Mouse (Mus musculus) CH12.LX (cell line): ENCODE data around the gene Slc6a18. TPM values are rescaled to one million over a fixed set of nuclear protein-coding genes. Genes with fewer than 3 reads are reported as not detected.

ENCODE experiments used
- DNase-seq: peaks from one replicate; pipeline ENCODE4 v3.0.0-alpha.2; 2013; ENCODE audit errors: extremely low read depth
- H3K27ac ChIP-seq: 2 replicates; pipeline ENCODE4 v1.5.1; 2012; ENCODE audit warnings: low read depth, mild to moderate bottlenecking, control low read depth, moderate library complexity; ENCODE audit not compliant: insufficient read depth
- H3K27me3 ChIP-seq: replicated peaks from 2 replicates; pipeline ENCODE3; 2012; ENCODE audit warnings: inconsistent platforms
- H3K36me3 ChIP-seq, 2 experiments: replicated peaks in 1 of 2; 2 replicates each; pipeline versions ENCODE3 to v1.6.1; 2012; ENCODE audit warnings: inconsistent platforms in 1 of 2, low read length in 1 of 2, mild to moderate bottlenecking in 1 of 2, mixed read lengths in 1 of 2, moderate library complexity in 1 of 2; ENCODE audit not compliant: control insufficient read depth in 1 of 2, insufficient read depth in 1 of 2
- H3K4me1 ChIP-seq, 2 experiments: 2 replicates each; pipeline ENCODE4 v1.6.1; 2012; ENCODE audit warnings: inconsistent platforms in 1 of 2, moderate library complexity in 1 of 2; ENCODE audit not compliant: insufficient read depth in 2 of 2, control insufficient read depth in 1 of 2
- H3K4me2 ChIP-seq: 2 replicates; pipeline ENCODE4 v1.6.1; 2012; ENCODE audit warnings: low read depth, mild to moderate bottlenecking, control low read depth; ENCODE audit not compliant: poor library complexity, insufficient read depth, severe bottlenecking
- H3K4me3 ChIP-seq, 3 experiments: fragments of 150-350 bp in 1 of 3; sonication (generic) in 1 of 3; replicated peaks in 1 of 3; 2 replicates each; pipeline versions ENCODE3 to v1.5.1; 2011 to 2012; ENCODE audit warnings: low read depth in 2 of 3, low read length in 2 of 3, mild to moderate bottlenecking in 2 of 3, moderate library complexity in 2 of 3, control low read depth in 1 of 3, improper control_type of control experiment in 1 of 3, inconsistent platforms in 1 of 3, mixed read lengths in 1 of 3; ENCODE audit not compliant: poor library complexity in 1 of 3
- H3K79me2 ChIP-seq: replicated peaks from 2 replicates; pipeline ENCODE4 v1.6.1; 2012; ENCODE audit warnings: mild to moderate bottlenecking, moderate library complexity; ENCODE audit not compliant: control insufficient read depth, poor library complexity, insufficient read depth, severe bottlenecking; ENCODE audit errors: extremely low read depth
- H3K9ac ChIP-seq: 2 replicates; pipeline ENCODE4 v1.6.1; 2012; ENCODE audit warnings: low read depth, mild to moderate bottlenecking, control low read depth, moderate library complexity; ENCODE audit not compliant: insufficient read depth
- H3K9me3 ChIP-seq: replicated peaks from 2 replicates; pipeline ENCODE3; 2012; ENCODE audit warnings: low read length, inconsistent platforms, mixed read lengths
- BHLHE40 ChIP-seq: IDR thresholded peaks from 2 replicates; pipeline ENCODE4 v1.6.1; 2011; ENCODE audit warnings: mild to moderate bottlenecking, low read depth, low read length, improper control_type of control experiment
- CHD2 ChIP-seq: IDR thresholded peaks from 2 replicates; pipeline ENCODE4 v1.6.1; 2011; ENCODE audit warnings: low read length, improper control_type of control experiment
- CTCF ChIP-seq, 2 experiments: IDR thresholded peaks in 1 of 2; conservative IDR thresholded peaks in 1 of 2; 2 replicates each; pipeline ENCODE4 v1.5.1; 2011 to 2012; ENCODE audit warnings: low read depth in 2 of 2, low read length in 2 of 2, improper control_type of control experiment in 1 of 2, inconsistent platforms in 1 of 2, mild to moderate bottlenecking in 1 of 2, moderate library complexity in 1 of 2
- ELF1 ChIP-seq: IDR thresholded peaks from 2 replicates; pipeline ENCODE4 v1.6.1; 2014; ENCODE audit warnings: low read depth, mild to moderate bottlenecking, inconsistent platforms, low read length, improper control_type of control experiment
- ETS1 ChIP-seq: conservative IDR thresholded peaks from 2 replicates; pipeline ENCODE4 v1.6.1; 2012; ENCODE audit warnings: low read depth, mild to moderate bottlenecking, inconsistent platforms, low read length, improper control_type of control experiment, moderate library complexity
- JUND ChIP-seq: conservative IDR thresholded peaks from 2 replicates; pipeline ENCODE4 v1.6.1; 2011; ENCODE audit warnings: low read depth, low read length, improper control_type of control experiment
- MAX ChIP-seq: IDR thresholded peaks from 2 replicates; pipeline ENCODE4 v1.6.1; 2011; ENCODE audit warnings: low read length, improper control_type of control experiment
- MEF2A ChIP-seq: IDR thresholded peaks from 2 replicates; pipeline ENCODE4 v1.6.1; 2014; ENCODE audit warnings: low read depth, mild to moderate bottlenecking, inconsistent platforms, low read length, improper control_type of control experiment, borderline replicate concordance
- MYC ChIP-seq: IDR thresholded peaks from 2 replicates; pipeline ENCODE4 v1.6.1; 2011; ENCODE audit warnings: low read depth, mild to moderate bottlenecking, improper control_type of control experiment, low read length
- NELFE ChIP-seq: IDR thresholded peaks from 2 replicates; pipeline ENCODE4 v1.6.1; 2011; ENCODE audit warnings: low read depth, low read length, improper control_type of control experiment
- NRF1 ChIP-seq: IDR thresholded peaks from 2 replicates; pipeline ENCODE4 v1.6.1; 2014; ENCODE audit warnings: low read depth, mild to moderate bottlenecking, inconsistent platforms, low read length, improper control_type of control experiment, moderate library complexity
- POLR2A ChIP-seq: IDR thresholded peaks from 2 replicates; pipeline ENCODE4 v1.6.1; 2011; ENCODE audit warnings: low read depth, mild to moderate bottlenecking, improper control_type of control experiment, low read length
- POLR2AphosphoS2 ChIP-seq: IDR thresholded peaks from 2 replicates; pipeline ENCODE4 v1.6.1; 2011; ENCODE audit warnings: low read depth, low read length, improper control_type of control experiment
- RCOR1 ChIP-seq: conservative IDR thresholded peaks from 2 replicates; pipeline ENCODE4 v1.6.1; 2012; ENCODE audit warnings: low read depth, mild to moderate bottlenecking, inconsistent platforms, low read length, improper control_type of control experiment
- SIN3A ChIP-seq: IDR thresholded peaks from 2 replicates; pipeline ENCODE4 v1.6.1; 2012; ENCODE audit warnings: low read length, improper control_type of control experiment, inconsistent platforms
- TBP ChIP-seq: conservative IDR thresholded peaks from 2 replicates; pipeline ENCODE4 v1.6.1; 2011; ENCODE audit warnings: low read depth, low read length, improper control_type of control experiment
- TCF12 ChIP-seq: IDR thresholded peaks from 2 replicates; pipeline ENCODE4 v1.6.1; 2014; ENCODE audit warnings: low read depth, mild to moderate bottlenecking, inconsistent platforms, low read length, improper control_type of control experiment
- USF2 ChIP-seq: conservative IDR thresholded peaks from 2 replicates; pipeline ENCODE4 v1.6.1; 2011; ENCODE audit warnings: low read depth, low read length, improper control_type of control experiment
- ZKSCAN1 ChIP-seq: IDR thresholded peaks from 2 replicates; pipeline ENCODE4 v1.6.1; 2012; ENCODE audit warnings: low read depth, inconsistent platforms, low read length, improper control_type of control experiment, borderline replicate concordance
- ZNF384 ChIP-seq: IDR thresholded peaks from 2 replicates; pipeline ENCODE4 v1.6.1; 2012; ENCODE audit warnings: low read depth, low read length, improper control_type of control experiment, inconsistent platforms
- dilution Hi-C: fragments of 300-500 bp; cut with MboI; formaldehyde crosslinking; loops from 2 replicates; pipeline ENCODE4 v1.14.3; 2020; ENCODE audit warnings: low sequenced_read_pairs; ENCODE audit not compliant: extremely low pct_unique_long_range_greater_than_20kb, extremely low pct_ligation_motif_present
- in situ Hi-C: fragments of 300-500 bp; cut with MboI; formaldehyde crosslinking; loops from 3 replicates; pipeline ENCODE4 v1.14.3; 2019; ENCODE audit warnings: low sequenced_read_pairs, low pct_ligation_motif_present, low pct_unique_long_range_greater_than_20kb, mixed read lengths
- polyA plus RNA-seq: library from polyadenylated mRNA; unstranded; fragments of >175 nt; gene quantifications from 2 replicates; pipeline ENCODE4 v1.2.1, GENCODE M21; 2012; ENCODE audit warnings: low read depth; ENCODE audit not compliant: insufficient read length
- total RNA-seq, 2 experiments: library from RNA; depleted of rRNA; stranded (reverse); fragments of 300-350 nt in 1 of 2; fragments of >200 nt in 1 of 2; gene quantifications; 2 replicates each; pipeline ENCODE4 v1.2.3; 2012 to 2014

Gene Slc6a18
- total and polyA plus RNA-seq, 3 experiments: not detected

GRCm38 (mm10) chr13:73700554-73700953, 22.7 kb upstream of the Slc6a18 start:
- Histone ChIP-seq H3K4me1 (no peaks in the 10 kb centered on the region), H3K79me2 (no peaks in the 10 kb centered on the region), H3K36me3 (no peaks in the 10 kb centered on the region), H3K9ac (no peak overlapping the region), H3K9me3 (no peaks in the 10 kb centered on the region), H3K4me2 (no peak overlapping the region), H3K4me3 (no peak overlapping the region), H3K27ac (no peak overlapping the region), H3K27me3 (peaks cover 51% of the 10 kb centered on the region)
- DNase-seq: no peak
- in situ Hi-C loops: no loop called here
- dilution Hi-C loops: no loop called here
- TF ChIP-seq RCOR1 (no peak), ZNF384 (no peak), ZKSCAN1 (no peak), CTCF (conservative IDR thresholded peaks at IDR 0.05 in 1 of 2, IDR thresholded peaks at IDR 0.05 in 1 of 2; ENCODE audit: low read depth in 2 of 2, low read length in 2 of 2) (no peak), JUND (no peak), USF2 (no peak), MAX (no peak), ELF1 (no peak), TCF12 (no peak), SIN3A (no peak), NELFE (no peak), NRF1 (no peak), TBP (no peak), ETS1 (no peak), POLR2AphosphoS2 (no peak), POLR2A (no peak)

DNA sequence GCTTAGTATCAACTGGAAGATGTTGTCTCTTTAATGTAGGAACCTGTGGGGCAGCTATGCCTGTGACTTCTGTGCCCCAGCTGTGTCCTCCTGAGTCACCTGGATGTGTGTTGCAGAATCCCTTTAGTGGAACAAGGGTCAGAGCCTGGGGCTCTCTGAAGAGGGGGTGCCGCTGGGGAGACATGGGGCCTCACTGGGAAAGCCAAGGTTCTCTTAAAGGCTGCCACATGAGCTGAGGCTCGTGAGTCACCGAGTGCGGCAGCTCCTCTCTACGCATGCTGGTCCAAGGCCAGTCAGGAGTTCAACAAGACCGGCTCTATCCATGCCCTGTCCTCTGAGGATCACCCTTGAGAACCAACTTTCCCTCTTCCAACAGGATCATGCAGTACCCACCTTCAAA, 21.9 kb upstream of the Slc6a18 start:
- Histone ChIP-seq H3K4me2 (no peak overlapping the region), H3K27me3 (peaks cover 55% of the 10 kb centered on the region), H3K36me3 (no peaks in the 10 kb centered on the region), H3K4me1 (no peaks in the 10 kb centered on the region), H3K9ac (no peak overlapping the region), H3K4me3 (no peak overlapping the region), H3K27ac (no peak overlapping the region), H3K9me3 (no peaks in the 10 kb centered on the region), H3K79me2 (no peaks in the 10 kb centered on the region)
- DNase-seq: no peak
- TF ChIP-seq CHD2 (no peak), NELFE (no peak), ETS1 (no peak), MYC (no peak), MEF2A (no peak), CTCF (conservative IDR thresholded peaks at IDR 0.05 in 1 of 2, IDR thresholded peaks at IDR 0.05 in 1 of 2; ENCODE audit: low read depth in 2 of 2, low read length in 2 of 2) (no peak), BHLHE40 (no peak), POLR2A (no peak), ELF1 (no peak)
- in situ Hi-C loops: no loop called here
- dilution Hi-C loops: no loop called here
